Mouse (Mus musculus) G1E (cell line): ENCODE measurements at regions not wholly inside any gene's neighbourhood (a gene's known extent, or its start where the extent isn't known, plus 50 kb on each side); places are given as distances from the start of the nearest gene placed in this dataset.

Experiments used
- CTCF ChIP-seq: IDR thresholded peaks from 2 replicates; pipeline ENCODE4 v1.5.1; 2012; ENCODE audit warnings: low read depth, low read length, inconsistent platforms, mixed read lengths
- GATA2 ChIP-seq: IDR thresholded peaks from 2 replicates; pipeline ENCODE4 v1.6.1; 2012; ENCODE audit warnings: low read depth, low read length, inconsistent platforms, borderline replicate concordance
- POLR2AphosphoS5 ChIP-seq: IDR thresholded peaks from 2 replicates; pipeline ENCODE4 v1.6.1; 2012; ENCODE audit warnings: low read depth, low read length, inconsistent platforms; ENCODE audit not compliant: insufficient replicate concordance
- TAL1 ChIP-seq: conservative IDR thresholded peaks from 2 replicates; pipeline ENCODE4 v1.6.1; 2012; ENCODE audit warnings: low read depth, low read length, inconsistent platforms, mixed read lengths

GRCm38 (mm10) chr2:172796955-172797354, 143.2 kb downstream of the Bmp7 start:
- TF ChIP-seq TAL1 (no peak), CTCF (no peak), GATA2 (no peak), POLR2AphosphoS5 (no peak)
